Mouse (Mus musculus) right cerebral cortex, adult 2 months (tissue): ENCODE results near the gene Fam160a1.

ENCODE experiments used
- DNase-seq, 2 experiments: peaks; one replicate each; pipeline ENCODE4 v3.0.0; 2021 to 2022; ENCODE audit warnings: low spot score in 2 of 2

Gene Fam160a1

GRCm38 (mm10) chr3:85635126-85635419, 182.0 kb downstream of the Fam160a1 start:
- no peak for DNase-seq

GRCm38 (mm10) chr3:85634389-85635125, 182.5 kb downstream of the Fam160a1 start:
- no peak for DNase-seq

- no peak for DNase-seq
Observed at GRCm38 (mm10) chr3:85633733-85634132, 183.4 kb downstream of the Fam160a1 start.

GRCm38 (mm10) chr3:85629895-85630510, 187.1 kb downstream of the Fam160a1 start:
- no peak for DNase-seq

GRCm38 (mm10) chr3:85619751-85620150, 197.3 kb downstream of the Fam160a1 start:
- no peak for DNase-seq

GRCm38 (mm10) chr3:85619345-85619744, 197.7 kb downstream of the Fam160a1 start:
- peak in 1 of 2 experiments; percentile 24 for DNase-seq

- peak in 1 of 2 experiments; percentile 39 for DNase-seq
Observed at GRCm38 (mm10) chr3:85618885-85619284, 198.2 kb downstream of the Fam160a1 start.

- DNase-seq, result no peak
Observed at GRCm38 (mm10) chr3:85616389-85616788, 200.7 kb downstream of the Fam160a1 start.
